In the genomic region with DNA sequence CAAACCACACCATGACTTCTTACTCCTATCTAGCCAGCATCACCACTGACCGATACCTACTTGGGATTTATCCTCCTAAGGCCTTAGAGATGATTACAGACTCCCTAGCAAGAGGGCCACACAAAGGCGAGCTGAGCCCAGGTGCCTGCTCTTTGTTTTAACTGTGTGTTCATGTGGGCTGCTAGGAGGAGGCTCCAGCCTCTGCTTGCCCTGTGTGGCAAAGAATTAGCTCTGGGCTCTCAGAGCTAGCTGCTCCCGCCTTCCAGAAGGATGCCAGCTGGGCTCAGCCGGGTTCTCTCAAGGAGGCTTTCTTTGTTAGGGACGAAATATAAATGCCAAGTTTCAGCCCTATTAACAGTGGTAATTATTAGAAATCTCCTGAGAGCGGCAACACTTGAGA, we compare ENCODE assay signal across 12 mouse cellular contexts. TPM values are rescaled to one million over a fixed set of nuclear protein-coding genes. Genes with fewer than 3 reads are reported as not detected.
DNase-seq lines count a peak whose midpoint lies in the region; ATAC-seq lines count a peak whose summit lies in the region.
"Had no signal": no experiment of that assay in that cellular context is flagged by ENCODE, and none has a peak within 500 bp of the region (broad histone marks: within the 10 kb centered on the region; RNA-seq: fewer than 3 reads in every experiment).

No protein-coding gene starts in this region.

- 63% methylated on average over 6 of the region's 6 CpGs for WGBS in heart, embryonic 13.5 days
- WGBS in embryonic facial prominence, embryonic 15.5 days, result 46% methylated on average over 6 of the region's 6 CpGs
- 30% methylated on average over 6 of the region's 6 CpGs for WGBS in hindbrain, embryonic 15.5 days

- peak overlapping the region; percentile 73 for H3K9ac ChIP-seq in heart, embryonic 13.5 days
- H3K9ac ChIP-seq in embryonic facial prominence, embryonic 15.5 days, result no peak overlapping the region
- H3K9ac ChIP-seq in hindbrain, embryonic 15.5 days, result no peak overlapping the region
- H3K9ac ChIP-seq: lung, embryonic 15.5 days had no signal

- peak overlapping the region; percentile 71 for H3K27ac ChIP-seq in heart, embryonic 13.5 days (replicated peaks)
- no peak overlapping the region for H3K27ac ChIP-seq in embryonic facial prominence, embryonic 15.5 days (replicated peaks)
- peak overlapping the region; percentile 25; the same call in 1 of the 2 replicates for H3K27ac ChIP-seq in hindbrain, embryonic 15.5 days (replicated peaks)
- H3K27ac ChIP-seq: limb, embryonic 13.5 days had no signal

- peaks cover 65% of the 10 kb centered on the region for H3K4me1 ChIP-seq in heart, embryonic 13.5 days
- peaks cover 45% of the 10 kb centered on the region for H3K4me1 ChIP-seq in embryonic facial prominence, embryonic 15.5 days
- H3K4me1 ChIP-seq in hindbrain, embryonic 15.5 days (replicated peaks), result peaks cover 34% of the 10 kb centered on the region

- no peak for DNase-seq in heart, postnatal 36 days
- DNase-seq in MN1 (ENCODE audit: low spot score), result peak; percentile 29
- no peak for DNase-seq in right cerebral cortex, postnatal 14 days
- DNase-seq in frontal cortex, postnatal 25 days (ENCODE audit: low spot score in 2 of 2), result no peak
- DNase-seq: cerebellum, adult 8-10 months had no signal

- H3K4me2 ChIP-seq in heart, embryonic 13.5 days, result peak overlapping the region; percentile 55; the same call in 1 of the 2 replicates
- H3K4me2 ChIP-seq in embryonic facial prominence, embryonic 15.5 days (replicated peaks), result no peak overlapping the region
- H3K4me2 ChIP-seq in hindbrain, embryonic 15.5 days, result peak overlapping the region; percentile 7
- H3K4me2 ChIP-seq: limb, embryonic 13.5 days; lung, embryonic 15.5 days had no signal

- H3K9me3 ChIP-seq in heart, embryonic 13.5 days, result no peaks in the 10 kb centered on the region
- H3K9me3 ChIP-seq in embryonic facial prominence, embryonic 15.5 days (replicated peaks), result no peaks in the 10 kb centered on the region
- no peaks in the 10 kb centered on the region for H3K9me3 ChIP-seq in hindbrain, embryonic 15.5 days
- H3K9me3 ChIP-seq: limb, embryonic 13.5 days; lung, embryonic 15.5 days had no signal

- H3K27me3 ChIP-seq in heart, embryonic 13.5 days (replicated peaks), result no peaks in the 10 kb centered on the region
- no peaks in the 10 kb centered on the region for H3K27me3 ChIP-seq in embryonic facial prominence, embryonic 15.5 days
- H3K27me3 ChIP-seq in hindbrain, embryonic 15.5 days, result no peaks in the 10 kb centered on the region
- H3K27me3 ChIP-seq: limb, embryonic 13.5 days; lung, embryonic 15.5 days; Patski had no signal

- ATAC-seq in heart, embryonic 13.5 days (ENCODE audit: extremely low read depth, insufficient number of reproducible peaks, low FRiP score, low TSS enrichment), result no peak
- peak; percentile 66 for ATAC-seq in embryonic facial prominence, embryonic 15.5 days (ENCODE audit: insufficient number of reproducible peaks, low FRiP score, low TSS enrichment, low read depth)
- ATAC-seq in hindbrain, embryonic 15.5 days (ENCODE audit: low FRiP score, low read depth), result no peak
- no peak for ATAC-seq in megakaryocyte-erythroid progenitor cell, adult 5-6 weeks (replicated peaks; ENCODE audit: low FRiP score, low TSS enrichment, poor library complexity, severe bottlenecking)

- intact Hi-C loops in heart, postnatal 36 days (cut with DNase I), result no loop called here

- H3K36me3 ChIP-seq in heart, embryonic 13.5 days, result peaks cover 63% of the 10 kb centered on the region
- H3K36me3 ChIP-seq in embryonic facial prominence, embryonic 15.5 days, result peaks cover 11% of the 10 kb centered on the region; the same call in 1 of the 2 replicates
- H3K36me3 ChIP-seq in hindbrain, embryonic 15.5 days, result no peaks in the 10 kb centered on the region

- no peak overlapping the region for H3K4me3 ChIP-seq in heart, embryonic 13.5 days
- no peak overlapping the region for H3K4me3 ChIP-seq in embryonic facial prominence, embryonic 15.5 days (replicated peaks)
- H3K4me3 ChIP-seq in hindbrain, embryonic 15.5 days, result no peak overlapping the region
- H3K4me3 ChIP-seq: limb, embryonic 13.5 days; lung, embryonic 15.5 days had no signal

RNA-seq across cellular contexts. Expression of a gene that starts 14.4 kb away (rescaled TPM):
- polyA plus RNA-seq in heart, embryonic 13.5 days (2015; fragmentation: Nextera tagmentation; extraction: Ambion mirVana), result 23.2 and 23.7 TPM in 2 replicates
- 10 to 100 TPM; 47.2 to 63.0 TPM for total RNA-seq in heart, postnatal 36 days (2021)
- polyA plus RNA-seq in embryonic facial prominence, embryonic 15.5 days (2015; fragmentation: Nextera tagmentation; extraction: Ambion mirVana), result 29.5 and 33.3 TPM in 2 replicates
- 44.2 and 57.0 TPM in 2 replicates for polyA plus RNA-seq in hindbrain, embryonic 15.5 days (2015; fragmentation: Nextera tagmentation; extraction: Ambion mirVana)
- total RNA-seq in megakaryocyte-erythroid progenitor cell, adult 5-6 weeks (2014; fragmentation: Nextera tagmentation), result 6.9 and 22.2 TPM in 2 replicates
- 11.0 and 24.8 TPM in 2 replicates for total RNA-seq in megakaryocyte-erythroid progenitor cell, adult 5-6 weeks (2017)
